Mouse (Mus musculus) neural tube, embryonic 11.5 days (tissue): ENCODE data around the gene Traf4. TPM values are rescaled to one million over a fixed set of nuclear protein-coding genes. Genes with fewer than 3 reads are reported as not detected.

Source experiments
- ATAC-seq: fragments of 200-750 bp; cut with Nextera tagmentation; 2 replicates; pipeline ENCODE4 v1.8.0; 2017; ENCODE audit warnings: moderate number of reproducible peaks, mild to moderate bottlenecking, moderate TSS enrichment, moderate library complexity; ENCODE audit not compliant: insufficient read depth, low FRiP score, low TSS enrichment
- DNase-seq: peaks from one replicate; pipeline ENCODE4 v3.0.0-alpha.2; 2015; ENCODE audit warnings: low spot score
- H3K27ac ChIP-seq: fragments of 300-500 bp; sonication (generic); 2 replicates; pipeline ENCODE4 v1.5.1; 2014; ENCODE audit warnings: low read depth, mild to moderate bottlenecking, low read length
- H3K27me3 ChIP-seq: fragments of 300-500 bp; sonication (generic); 2 replicates; pipeline ENCODE4 v1.6.1; 2014; ENCODE audit warnings: mild to moderate bottlenecking, low read length, mixed read lengths; ENCODE audit not compliant: control insufficient read depth, insufficient read depth
- H3K36me3 ChIP-seq: fragments of 300-500 bp; sonication (generic); 2 replicates; pipeline ENCODE4 v1.6.1; 2014; ENCODE audit warnings: mild to moderate bottlenecking, low read length, moderate library complexity, mixed read lengths; ENCODE audit not compliant: control insufficient read depth, insufficient read depth
- H3K4me1 ChIP-seq: fragments of 300-500 bp; sonication (generic); 2 replicates; pipeline ENCODE4 v1.6.1; 2014; ENCODE audit warnings: low read length, mixed read lengths; ENCODE audit not compliant: control insufficient read depth, insufficient read depth
- H3K4me2 ChIP-seq: fragments of 300-500 bp; sonication (generic); 2 replicates; pipeline ENCODE4 v1.6.1; 2014; ENCODE audit warnings: low read depth, mild to moderate bottlenecking, moderate library complexity
- H3K4me3 ChIP-seq: fragments of 300-500 bp; sonication (generic); 2 replicates; pipeline ENCODE4 v1.5.1; 2014; ENCODE audit warnings: low read depth, low read length
- H3K9ac ChIP-seq: fragments of 300-500 bp; sonication (generic); 2 replicates; pipeline ENCODE4 v1.6.1; 2014; ENCODE audit warnings: mild to moderate bottlenecking, low read length
- H3K9me3 ChIP-seq: fragments of 300-500 bp; sonication (generic); 2 replicates; pipeline ENCODE4 v1.6.1; 2016; ENCODE audit warnings: low read length; ENCODE audit not compliant: control insufficient read depth
- WGBS: fragments of 180-500 bp; shearing (Covaris S2); extraction: QIAGEN DNeasy Blood & Tissue Kit; methylation state at CpG from one replicate; pipeline ENCODE4 v1.1.7; 2014; 5-methylcytosine and 5-hydroxymethylcytosine counted together
- polyA plus RNA-seq: library from polyadenylated mRNA; unstranded; fragments of >200 nt; fragmentation: Nextera tagmentation; extraction: Ambion mirVana; gene quantifications from 2 replicates; pipeline ENCODE4 v1.2.1, GENCODE M21; 2014

The Traf4 gene
- polyA plus RNA-seq, 1 experiment from 2014 or later, result 124 TPM

DNA sequence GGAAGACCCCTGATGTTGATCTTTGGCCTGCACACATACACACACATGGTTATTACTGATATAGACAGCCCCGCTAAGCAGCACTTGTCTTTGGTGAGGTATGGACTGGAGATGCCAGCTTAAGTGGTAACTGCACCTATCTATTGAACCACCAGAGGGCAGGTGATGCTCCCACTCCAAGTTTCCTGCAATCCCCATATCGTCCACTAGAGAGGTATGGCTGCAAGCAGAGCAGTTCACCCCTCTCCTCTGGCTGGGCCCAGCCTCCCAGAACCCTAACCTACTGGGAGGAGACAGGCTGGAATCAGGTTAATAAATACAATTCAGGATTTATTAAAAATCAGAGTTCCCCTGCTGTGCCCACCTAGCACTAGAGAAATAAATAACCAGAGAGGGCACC lies 6.3 kb downstream of the Traf4 start:
- Histone ChIP-seq H3K36me3 (peaks cover 43% of the 10 kb centered on the region), H3K4me2 (no peak overlapping the region), H3K9ac (no peak overlapping the region), H3K4me1 (peaks cover 20% of the 10 kb centered on the region), H3K9me3 (no peaks in the 10 kb centered on the region), H3K4me3 (no peak overlapping the region), H3K27me3 (no peaks in the 10 kb centered on the region), H3K27ac (no peak overlapping the region)
- WGBS, result 39% methylated on average over 2 of the region's 2 CpGs
- DNase-seq, result peak; percentile 81
- ATAC-seq, result peak; percentile 29; the same call in 1 of the 2 replicates

DNA sequence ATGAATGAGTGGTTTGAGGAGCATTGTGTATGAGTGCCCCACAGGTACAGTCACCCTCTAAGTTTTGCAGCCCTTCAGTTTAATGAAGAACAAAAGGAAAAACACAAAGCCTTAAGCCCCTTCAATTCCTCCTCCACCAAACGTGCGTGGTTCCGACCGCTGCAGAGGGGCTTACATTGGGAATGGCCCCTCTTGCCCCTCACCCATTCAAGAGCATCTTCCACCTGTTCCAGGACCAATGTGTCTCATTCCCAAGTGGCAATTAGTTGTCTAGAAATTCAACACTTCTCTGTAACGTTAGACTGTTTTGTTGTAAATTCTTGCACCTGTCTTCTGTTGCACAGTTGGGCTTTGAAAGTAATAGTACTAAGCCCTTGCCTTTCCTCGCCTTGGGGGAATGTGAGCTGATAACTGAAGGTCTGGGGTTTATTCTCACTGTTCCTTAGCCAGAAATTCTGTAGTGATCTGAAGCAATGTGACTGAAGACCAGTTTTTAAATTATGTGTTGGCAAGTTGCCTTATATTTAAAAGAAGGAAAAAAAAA lies 9.2 kb downstream of the Traf4 start:
- no peak for DNase-seq
- H3K36me3 ChIP-seq, result peaks cover 37% of the 10 kb centered on the region

DNA sequence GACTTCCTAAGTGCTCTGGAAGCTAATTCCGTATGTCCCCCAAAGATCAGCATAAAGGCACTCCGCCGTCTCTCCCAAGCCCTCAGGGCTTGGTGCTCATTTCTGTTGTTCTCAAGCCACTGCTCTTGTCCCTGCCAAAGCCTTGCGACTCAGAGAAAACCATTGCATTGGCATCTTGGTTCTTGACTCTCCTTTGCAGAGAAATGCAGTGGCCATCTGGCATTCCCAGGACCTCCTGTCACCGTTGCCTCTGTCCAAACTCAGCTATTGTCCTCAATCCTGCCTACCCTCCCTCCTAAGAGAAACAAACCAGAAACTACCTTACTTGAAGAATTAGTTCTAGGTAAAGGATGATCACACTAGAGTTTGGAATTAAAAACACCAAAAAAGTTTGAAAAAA lies 9.7 kb downstream of the Traf4 start:
- H3K4me3 ChIP-seq, result no peak overlapping the region
- DNase-seq (no peak), ATAC-seq (no peak)
- no peaks in the 10 kb centered on the region for H3K4me1 ChIP-seq
- H3K9me3 ChIP-seq, result no peaks in the 10 kb centered on the region
- H3K27me3 ChIP-seq, result no peaks in the 10 kb centered on the region
- H3K9ac ChIP-seq, result no peak overlapping the region
- peaks cover 33% of the 10 kb centered on the region for H3K36me3 ChIP-seq
- no peak overlapping the region for H3K27ac ChIP-seq
- WGBS, result 82% methylated on average over 5 of the region's 5 CpGs
- H3K4me2 ChIP-seq, result no peak overlapping the region

More for the DNA sequence above, 9.2 kb downstream of the Traf4 start:
- Histone ChIP-seq H3K4me1 (no peaks in the 10 kb centered on the region), H3K4me3 (no peak overlapping the region), H3K27me3 (no peaks in the 10 kb centered on the region), H3K4me2 (no peak overlapping the region), H3K9me3 (no peaks in the 10 kb centered on the region), H3K27ac (no peak overlapping the region), H3K9ac (no peak overlapping the region)
- 76% methylated on average over 6 of the region's 6 CpGs for WGBS
- ATAC-seq, result no peak

DNA sequence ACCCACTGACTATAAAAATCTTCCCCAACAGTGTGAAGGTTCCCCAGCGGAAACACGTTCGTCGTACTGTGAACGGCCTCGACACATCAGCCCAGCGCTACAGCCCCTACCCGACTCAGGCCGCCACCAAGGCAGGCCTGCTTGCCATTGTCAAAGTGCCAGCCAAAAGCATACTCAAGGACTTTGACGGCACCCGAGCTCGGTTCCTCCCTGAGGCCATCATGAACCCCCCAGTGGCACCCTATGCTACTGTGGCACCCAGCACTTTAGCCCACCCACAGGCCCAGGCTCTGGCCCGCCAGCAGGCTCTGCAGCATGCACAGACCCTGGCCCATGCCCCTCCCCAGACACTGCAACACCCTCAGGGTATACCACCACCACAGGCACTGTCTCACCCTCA lies 11.6 kb downstream of the Traf4 start:
- Histone ChIP-seq H3K27me3 (no peaks in the 10 kb centered on the region), H3K36me3 (peaks cover 25% of the 10 kb centered on the region), H3K9me3 (no peaks in the 10 kb centered on the region), H3K9ac (no peak overlapping the region), H3K27ac (no peak overlapping the region), H3K4me1 (no peaks in the 10 kb centered on the region), H3K4me3 (no peak overlapping the region), H3K4me2 (no peak overlapping the region)
- ATAC-seq (no peak), DNase-seq (no peak)
- WGBS, result 89% methylated on average over 13 of the region's 13 CpGs

DNA sequence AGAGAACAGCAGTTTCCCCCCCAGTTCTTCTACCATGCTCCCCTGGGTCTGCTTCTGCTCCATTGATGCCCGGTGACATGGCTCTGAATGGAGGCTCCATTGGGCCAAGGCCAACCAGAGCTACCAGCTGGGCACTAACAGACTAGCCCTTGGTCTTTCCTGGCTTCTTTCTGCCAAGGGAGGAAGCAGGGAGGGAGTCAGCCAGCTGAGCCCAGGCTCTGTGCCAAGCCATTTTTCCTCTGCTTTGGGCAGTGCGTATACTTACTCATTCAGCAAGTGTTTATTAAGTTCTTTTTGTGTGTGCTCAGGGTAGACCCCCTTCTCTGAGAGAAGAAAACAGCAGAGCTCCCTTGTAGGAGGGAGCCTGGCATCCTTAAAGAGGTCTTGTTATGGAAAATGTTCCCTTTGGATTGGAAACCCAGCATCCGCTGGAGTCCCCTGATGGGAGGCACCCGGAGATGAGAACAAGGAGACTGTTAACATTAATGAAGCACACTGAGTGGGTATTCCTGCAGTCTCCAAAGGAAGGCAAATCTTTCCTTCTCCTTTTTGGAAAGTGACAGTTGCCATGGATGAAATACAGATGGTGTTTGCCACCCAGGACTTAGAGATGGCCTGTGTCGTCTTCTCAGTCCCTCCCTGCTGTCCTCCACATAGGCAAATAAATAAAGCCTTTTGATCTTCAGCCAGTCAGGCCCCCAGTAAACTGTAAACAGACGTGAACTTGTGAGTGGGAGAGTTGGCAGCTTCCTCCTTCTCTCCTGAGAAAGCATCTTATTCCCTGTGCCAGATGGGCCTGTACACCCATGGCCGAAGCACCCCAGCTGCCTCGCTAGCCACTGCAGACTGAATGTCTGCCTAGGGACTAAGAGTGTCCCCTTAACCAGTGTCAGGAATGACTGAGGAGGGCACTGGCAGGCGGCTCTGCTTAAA lies 12.8 kb downstream of the Traf4 start:
- H3K27ac ChIP-seq, result no peak overlapping the region
- H3K9ac ChIP-seq, result no peak overlapping the region
- H3K4me1 ChIP-seq, result no peaks in the 10 kb centered on the region
- H3K4me2 ChIP-seq, result no peak overlapping the region
- DNase-seq (no peak), ATAC-seq (no peak)
- no peak overlapping the region for H3K4me3 ChIP-seq
- peaks cover 15% of the 10 kb centered on the region for H3K36me3 ChIP-seq
- 78% methylated on average over 9 of the region's 9 CpGs for WGBS
- H3K9me3 ChIP-seq, result no peaks in the 10 kb centered on the region
- H3K27me3 ChIP-seq, result no peaks in the 10 kb centered on the region

DNA sequence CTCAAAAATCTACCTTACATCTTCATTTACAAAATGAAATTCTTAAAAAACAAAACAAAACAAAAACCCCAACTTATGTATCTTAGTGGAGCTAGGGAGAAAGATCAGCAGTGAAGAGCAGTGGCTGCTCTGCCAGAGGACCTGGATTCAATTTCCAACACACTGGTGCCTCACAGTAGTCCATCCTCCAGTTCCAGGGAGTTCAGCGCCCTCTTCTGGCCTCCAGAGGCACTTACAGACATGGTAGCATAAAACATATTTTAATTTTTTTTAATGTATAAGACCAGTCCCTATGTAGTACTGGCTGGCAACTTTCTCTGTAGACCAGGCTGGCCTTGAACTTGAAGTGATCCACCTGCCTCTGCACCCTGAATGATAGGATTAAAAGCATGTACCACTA lies 14.2 kb downstream of the Traf4 start:
- Histone ChIP-seq H3K27me3 (no peaks in the 10 kb centered on the region), H3K27ac (no peak overlapping the region), H3K4me2 (no peak overlapping the region), H3K9me3 (no peaks in the 10 kb centered on the region), H3K4me1 (no peaks in the 10 kb centered on the region), H3K4me3 (no peak overlapping the region), H3K36me3 (peaks cover 13% of the 10 kb centered on the region), H3K9ac (no peak overlapping the region)
- WGBS, result 35% methylated on average over 1 of the region's 1 CpGs
- ATAC-seq (no peak), DNase-seq (peak; percentile 36)

DNA sequence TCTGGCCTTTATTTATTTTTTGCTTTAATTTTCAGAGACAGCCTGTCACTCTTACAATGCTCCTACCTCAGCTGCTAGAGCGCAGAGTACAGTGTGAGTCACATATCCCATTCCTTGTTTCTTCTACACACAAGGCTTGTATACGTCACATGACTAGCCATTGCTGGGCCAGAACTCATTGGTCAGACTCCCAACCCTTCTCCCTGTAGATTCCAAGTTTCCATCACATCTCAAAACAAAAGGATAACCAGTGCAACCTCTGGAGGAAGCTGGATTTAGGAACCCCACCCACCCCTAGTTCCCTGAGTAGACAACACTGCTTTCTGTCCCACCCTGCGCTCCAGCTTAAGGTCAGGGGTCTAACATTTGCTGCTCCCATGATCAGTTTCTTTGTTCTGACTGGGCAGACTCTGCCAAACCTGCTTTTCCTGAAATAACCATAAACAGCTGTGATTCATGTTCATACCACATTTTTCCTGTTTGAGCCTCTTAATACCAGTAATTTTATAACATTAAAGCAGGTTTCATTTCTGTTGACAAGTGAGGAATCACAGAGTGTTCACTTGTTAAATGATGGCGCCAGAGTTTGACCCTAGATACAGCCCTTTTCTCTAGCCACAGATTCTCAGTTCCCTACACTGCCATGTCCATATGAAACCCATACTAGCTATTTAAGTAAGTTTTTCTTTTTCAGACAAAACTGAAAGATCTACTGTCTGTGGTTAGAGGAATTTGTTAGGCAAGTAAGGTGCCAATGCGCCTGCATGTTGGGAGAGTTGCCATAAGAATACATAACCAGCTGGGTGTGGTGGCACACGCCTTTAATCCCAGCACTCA lies 18.5 kb downstream of the Traf4 start:
- no peak for DNase-seq
- H3K9me3 ChIP-seq, result no peaks in the 10 kb centered on the region
- H3K4me3 ChIP-seq, result no peak overlapping the region
- no peak overlapping the region for H3K4me2 ChIP-seq
- H3K4me1 ChIP-seq, result no peaks in the 10 kb centered on the region
- H3K27me3 ChIP-seq, result no peaks in the 10 kb centered on the region
- no peak overlapping the region for H3K27ac ChIP-seq
- peaks cover 10% of the 10 kb centered on the region for H3K36me3 ChIP-seq
- no peak for ATAC-seq
- 91% methylated on average over 6 of the region's 6 CpGs for WGBS
- H3K9ac ChIP-seq, result no peak overlapping the region

DNA sequence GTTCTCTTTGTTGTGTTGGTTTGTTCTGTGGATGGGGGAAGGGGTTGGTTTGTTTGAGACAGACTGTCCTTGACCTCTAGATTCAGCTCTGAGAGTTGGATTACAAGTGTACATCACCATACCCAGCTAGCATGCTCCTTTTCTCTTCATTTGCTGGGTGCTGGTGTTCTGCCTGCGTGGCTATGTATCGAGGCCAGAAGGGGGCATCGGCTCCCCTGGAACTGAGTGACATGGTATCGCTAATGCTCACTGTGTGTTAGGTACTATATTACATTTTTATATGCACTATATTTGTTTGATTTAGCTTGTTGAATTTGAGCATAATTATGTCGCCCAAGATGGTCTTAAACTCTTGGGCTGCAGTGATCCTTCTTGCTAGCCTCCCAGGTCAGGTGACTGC lies 19.2 kb downstream of the Traf4 start:
- no peak for DNase-seq
- no peaks in the 10 kb centered on the region for H3K27me3 ChIP-seq

More for the DNA sequence above, 19.2 kb downstream of the Traf4 start:
- no peak overlapping the region for H3K4me2 ChIP-seq
- ATAC-seq, result no peak
- no peak overlapping the region for H3K4me3 ChIP-seq
- no peak overlapping the region for H3K9ac ChIP-seq
- WGBS, result 87% methylated on average over 5 of the region's 5 CpGs
- no peaks in the 10 kb centered on the region for H3K9me3 ChIP-seq
- H3K36me3 ChIP-seq, result peaks cover 10% of the 10 kb centered on the region
- no peak overlapping the region for H3K27ac ChIP-seq
- H3K4me1 ChIP-seq, result no peaks in the 10 kb centered on the region
